Mouse (Mus musculus): ENCODE data around the gene Ccdc65.

Ccdc65 gene

GRCm38 (mm10) chr15:98692171-98692715 is 15.8 kb upstream of the Ccdc65 start:
- DNase-seq (ENCODE audit: low spot score in 2 of 2), result no peak

GRCm38 (mm10) chr15:98695726-98696125 is 12.3 kb upstream of the Ccdc65 start:
- no peak for DNase-seq (ENCODE audit: low spot score in 2 of 2)

GRCm38 (mm10) chr15:98696216-98696615 is 11.8 kb upstream of the Ccdc65 start:
- no peak for DNase-seq (ENCODE audit: low spot score in 2 of 2)

- peak; percentile 72 to 89 for DNase-seq (ENCODE audit: low spot score in 2 of 2)
These were observed 8.6 kb upstream of the Ccdc65 start for GRCm38 (mm10) chr15:98699190-98700105.

- DNase-seq (ENCODE audit: low spot score in 2 of 2), result no peak
These were observed 3.7 kb upstream of the Ccdc65 start for GRCm38 (mm10) chr15:98704312-98704711.

GRCm38 (mm10) chr15:98710442-98710841 is 2.4 kb downstream of the Ccdc65 start:
- peak; percentile 64 to 89 for DNase-seq (ENCODE audit: low spot score in 2 of 2)

GRCm38 (mm10) chr15:98714230-98714652 is 6.2 kb downstream of the Ccdc65 start:
- no peak for DNase-seq (ENCODE audit: low spot score in 2 of 2)

- no peak for DNase-seq (ENCODE audit: low spot score in 2 of 2)
These were observed 9.3 kb downstream of the Ccdc65 start for GRCm38 (mm10) chr15:98717301-98717700.

- no peak for DNase-seq (ENCODE audit: low spot score in 2 of 2)
These were observed 14.2 kb downstream of the Ccdc65 start for GRCm38 (mm10) chr15:98722191-98722590.

GRCm38 (mm10) chr15:98722854-98723253 is 14.8 kb downstream of the Ccdc65 start:
- DNase-seq (ENCODE audit: low spot score in 2 of 2), result no peak

- no peak for DNase-seq (ENCODE audit: low spot score in 2 of 2)
These were observed 16.4 kb downstream of the Ccdc65 start for GRCm38 (mm10) chr15:98724441-98724840.

- DNase-seq (ENCODE audit: low spot score in 2 of 2), result no peak
These were observed 18.1 kb downstream of the Ccdc65 start for GRCm38 (mm10) chr15:98726079-98726478.

GRCm38 (mm10) chr15:98726746-98727145 is 18.7 kb downstream of the Ccdc65 start:
- no peak for DNase-seq (ENCODE audit: low spot score in 2 of 2)

- DNase-seq (ENCODE audit: low spot score in 2 of 2), result peak in 1 of 2 experiments; percentile 52
These were observed 19.7 kb downstream of the Ccdc65 start, which contains the start of gene Fkbp11 for GRCm38 (mm10) chr15:98727443-98728321. Fkbp11 (minus strand) TSS chr15:98728198.

- no peak for DNase-seq (ENCODE audit: low spot score in 2 of 2)
These were observed 20.4 kb downstream of the Ccdc65 start for GRCm38 (mm10) chr15:98728366-98728765.

GRCm38 (mm10) chr15:98729791-98730545 is 22.0 kb downstream of the Ccdc65 start:
- no peak for DNase-seq (ENCODE audit: low spot score in 2 of 2)

- DNase-seq (ENCODE audit: low spot score in 2 of 2), result no peak
These were observed 22.8 kb downstream of the Ccdc65 start for GRCm38 (mm10) chr15:98730790-98731189.

GRCm38 (mm10) chr15:98732006-98732531 is 24.1 kb downstream of the Ccdc65 start:
- no peak for DNase-seq (ENCODE audit: low spot score in 2 of 2)

- no peak for DNase-seq (ENCODE audit: low spot score in 2 of 2)
These were observed 25.4 kb downstream of the Ccdc65 start for GRCm38 (mm10) chr15:98733370-98733769.

GRCm38 (mm10) chr15:98733976-98734566 is 26.1 kb downstream of the Ccdc65 start:
- no peak for DNase-seq (ENCODE audit: low spot score in 2 of 2)

GRCm38 (mm10) chr15:98736521-98736920 is 28.5 kb downstream of the Ccdc65 start:
- DNase-seq (ENCODE audit: low spot score in 2 of 2), result no peak

Data from spleen, postnatal 10 days (tissue).